Mouse (Mus musculus) midbrain, embryonic 14.5 days (tissue): ENCODE measurements around the gene Podxl2. TPM values are rescaled to one million over a fixed set of nuclear protein-coding genes. Genes with fewer than 3 reads are reported as not detected.

Source experiments
- ATAC-seq: fragments of 200-750 bp; cut with Nextera tagmentation; 2 replicates; pipeline ENCODE4 v1.8.0; 2017; ENCODE audit warnings: moderate number of reproducible peaks, moderate library complexity; ENCODE audit not compliant: low FRiP score, low TSS enrichment
- DNase-seq: peaks from one replicate; pipeline ENCODE4 v3.0.0-alpha.2; 2015
- H3K27ac ChIP-seq: fragments of 300-500 bp; sonication (generic); replicated peaks from 2 replicates; pipeline ENCODE4 v1.5.1; 2014; ENCODE audit warnings: mild to moderate bottlenecking, low read depth, low read length, moderate library complexity
- H3K27me3 ChIP-seq: fragments of 300-500 bp; sonication (generic); 2 replicates; pipeline ENCODE4 v1.6.1; 2014; ENCODE audit warnings: low read length, control low read depth, mixed read lengths; ENCODE audit not compliant: control insufficient read depth, insufficient read depth
- H3K36me3 ChIP-seq: fragments of 300-500 bp; sonication (generic); 2 replicates; pipeline ENCODE4 v1.6.1; 2014; ENCODE audit warnings: low read length, control low read depth; ENCODE audit not compliant: control insufficient read depth, insufficient read depth
- H3K4me1 ChIP-seq: fragments of 300-500 bp; sonication (generic); 2 replicates; pipeline ENCODE4 v1.6.1; 2014; ENCODE audit warnings: mild to moderate bottlenecking, antibody characterized with exemption, low read length, control low read depth; ENCODE audit not compliant: control insufficient read depth, insufficient read depth
- H3K4me2 ChIP-seq: fragments of 300-500 bp; sonication (generic); 2 replicates; pipeline ENCODE4 v1.6.1; 2014; ENCODE audit warnings: mild to moderate bottlenecking, low read length, moderate library complexity
- H3K4me3 ChIP-seq: fragments of 300-500 bp; sonication (generic); replicated peaks from 2 replicates; pipeline ENCODE4 v1.5.1; 2014; ENCODE audit warnings: low read depth, low read length
- H3K9ac ChIP-seq: fragments of 300-500 bp; sonication (generic); replicated peaks from 2 replicates; pipeline ENCODE4 v1.6.1; 2014; ENCODE audit warnings: mild to moderate bottlenecking, low read length, moderate library complexity
- H3K9me3 ChIP-seq: fragments of 300-500 bp; sonication (generic); 2 replicates; pipeline ENCODE4 v1.6.1; 2016; ENCODE audit warnings: low read length, control low read depth, mixed read lengths; ENCODE audit not compliant: control insufficient read depth
- WGBS: fragments of 180-500 bp; shearing (Covaris S2); extraction: QIAGEN DNeasy Blood & Tissue Kit; methylation state at CpG from one replicate; pipeline ENCODE4 v1.1.7; 2014; 5-methylcytosine and 5-hydroxymethylcytosine counted together
- polyA plus RNA-seq: library from polyadenylated mRNA; unstranded; fragments of >200 nt; fragmentation: Nextera tagmentation; extraction: Ambion mirVana; gene quantifications from 2 replicates; pipeline ENCODE4 v1.2.1, GENCODE M21; 2014

The Podxl2 gene
- polyA plus RNA-seq, 1 experiment from 2014 or later = 525 TPM

DNA sequence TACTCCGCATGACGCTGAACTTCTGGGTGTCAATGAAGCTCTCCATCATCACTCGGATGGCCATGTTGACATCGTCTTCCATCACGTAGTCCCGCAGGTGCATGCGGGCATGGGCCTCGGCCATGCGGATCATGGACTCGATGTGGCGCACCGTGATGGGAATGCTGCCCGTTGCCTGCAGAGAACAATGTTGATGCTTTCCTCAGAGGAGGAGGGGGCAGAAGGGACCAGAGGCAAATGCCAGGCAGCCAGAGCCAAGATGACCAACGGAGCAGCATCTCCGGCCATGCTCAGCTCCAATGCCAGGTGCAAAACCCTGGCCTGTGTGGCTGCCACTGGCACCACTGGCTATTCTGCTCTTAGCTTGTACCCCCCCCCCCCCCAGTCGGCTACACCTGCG lies 9.8 kb upstream of the Podxl2 start:
- ATAC-seq = no peak
- no peak for DNase-seq
- H3K27ac ChIP-seq = no peak overlapping the region
- no peak overlapping the region for H3K4me3 ChIP-seq
- whole genome bisulfite sequencing = 97% methylated on average over 17 of the region's 17 CpGs
- H3K27me3 ChIP-seq = no peaks in the 10 kb centered on the region
- H3K9ac ChIP-seq = no peak overlapping the region
- no peak overlapping the region for H3K4me2 ChIP-seq
- peaks cover 42% of the 10 kb centered on the region for H3K36me3 ChIP-seq
- no peaks in the 10 kb centered on the region for H3K9me3 ChIP-seq
- no peaks in the 10 kb centered on the region for H3K4me1 ChIP-seq

DNA sequence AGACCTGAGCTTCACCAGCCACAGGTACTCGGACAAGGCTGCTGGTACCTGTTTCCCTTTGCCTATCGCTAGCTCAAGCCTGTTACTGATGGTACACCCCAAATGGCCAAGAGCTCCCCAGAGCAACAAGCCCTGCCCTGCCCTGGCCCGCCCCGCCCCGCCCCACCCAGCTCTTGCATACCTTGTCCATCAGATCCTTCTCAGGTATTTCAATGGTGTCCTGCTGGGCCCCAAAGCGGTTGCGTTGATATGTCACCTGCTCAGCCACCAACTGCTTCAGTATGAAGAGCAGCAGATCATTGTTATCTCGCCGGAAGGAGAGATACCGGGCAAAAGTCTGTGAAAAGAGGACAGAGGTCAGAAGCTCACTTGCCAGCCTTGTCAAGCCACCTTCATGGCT lies 9.4 kb upstream of the Podxl2 start:
- no peak overlapping the region for H3K4me2 ChIP-seq
- no peaks in the 10 kb centered on the region for H3K27me3 ChIP-seq
- no peak overlapping the region for H3K9ac ChIP-seq
- WGBS = 95% methylated on average over 10 of the region's 10 CpGs
- no peak overlapping the region for H3K4me3 ChIP-seq
- ATAC-seq (no peak), DNase-seq (no peak)
- peaks cover 37% of the 10 kb centered on the region for H3K36me3 ChIP-seq
- no peaks in the 10 kb centered on the region for H3K4me1 ChIP-seq
- no peak overlapping the region for H3K27ac ChIP-seq
- no peaks in the 10 kb centered on the region for H3K9me3 ChIP-seq

DNA sequence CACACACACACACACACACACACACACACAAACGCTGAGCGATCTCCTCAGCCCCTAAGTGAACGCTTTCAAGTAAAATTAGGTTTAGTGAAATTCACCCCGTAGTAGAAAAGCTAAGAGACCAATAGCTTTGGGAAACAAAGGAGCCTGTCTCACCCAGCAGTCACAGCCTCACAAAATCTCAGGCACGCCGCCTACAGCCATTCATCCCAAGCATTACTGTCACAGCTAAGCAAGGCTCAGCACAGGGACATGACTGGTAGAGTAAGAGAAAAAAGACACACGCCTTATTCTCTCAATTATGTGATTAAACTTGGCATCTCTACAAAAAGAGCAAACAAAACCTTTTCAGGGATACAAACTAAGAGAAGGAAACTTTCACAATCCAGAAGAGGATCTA lies 6.5 kb upstream of the Podxl2 start:
- Histone ChIP-seq H3K9me3 (no peaks in the 10 kb centered on the region), H3K36me3 (peaks cover 16% of the 10 kb centered on the region), H3K4me1 (no peaks in the 10 kb centered on the region), H3K27me3 (no peaks in the 10 kb centered on the region), H3K9ac (no peak overlapping the region), H3K4me3 (no peak overlapping the region), H3K27ac (peak overlapping the region; percentile 49), H3K4me2 (no peak overlapping the region)
- ATAC-seq (no peak), DNase-seq (no peak)
- 22% methylated on average over 7 of the region's 7 CpGs for WGBS

DNA sequence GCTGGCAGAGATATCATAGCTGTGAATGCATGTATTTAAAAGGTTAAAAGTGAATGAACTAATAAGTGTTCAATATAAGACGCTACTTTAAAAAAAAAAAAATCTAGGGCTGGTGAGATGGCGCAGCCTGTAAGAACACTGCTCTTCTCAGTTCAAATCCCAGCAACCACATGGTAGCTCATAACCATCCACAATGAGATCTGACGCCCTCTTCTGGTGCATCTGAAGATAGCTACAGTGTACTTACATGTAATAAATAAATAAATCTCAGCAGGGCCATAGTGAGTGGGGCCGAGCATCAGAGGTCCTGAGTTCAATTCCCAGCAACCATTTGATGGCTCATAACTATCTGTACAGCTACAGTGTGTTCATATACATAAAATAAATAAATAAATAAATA lies 4.6 kb upstream of the Podxl2 start:
- DNase-seq (no peak), ATAC-seq (no peak)
- 0 out of 2 replicates have a peak, but pooled peaks cover 2% of the 10 kb centered on the region for H3K4me1 ChIP-seq
- H3K36me3 ChIP-seq = peaks cover 10% of the 10 kb centered on the region
- H3K27me3 ChIP-seq = no peaks in the 10 kb centered on the region
- no peak overlapping the region for H3K27ac ChIP-seq
- no peak overlapping the region for H3K9ac ChIP-seq
- H3K9me3 ChIP-seq = no peaks in the 10 kb centered on the region
- H3K4me3 ChIP-seq = no peak overlapping the region
- WGBS = 69% methylated on average over 4 of the region's 4 CpGs
- H3K4me2 ChIP-seq = no peak overlapping the region

DNA sequence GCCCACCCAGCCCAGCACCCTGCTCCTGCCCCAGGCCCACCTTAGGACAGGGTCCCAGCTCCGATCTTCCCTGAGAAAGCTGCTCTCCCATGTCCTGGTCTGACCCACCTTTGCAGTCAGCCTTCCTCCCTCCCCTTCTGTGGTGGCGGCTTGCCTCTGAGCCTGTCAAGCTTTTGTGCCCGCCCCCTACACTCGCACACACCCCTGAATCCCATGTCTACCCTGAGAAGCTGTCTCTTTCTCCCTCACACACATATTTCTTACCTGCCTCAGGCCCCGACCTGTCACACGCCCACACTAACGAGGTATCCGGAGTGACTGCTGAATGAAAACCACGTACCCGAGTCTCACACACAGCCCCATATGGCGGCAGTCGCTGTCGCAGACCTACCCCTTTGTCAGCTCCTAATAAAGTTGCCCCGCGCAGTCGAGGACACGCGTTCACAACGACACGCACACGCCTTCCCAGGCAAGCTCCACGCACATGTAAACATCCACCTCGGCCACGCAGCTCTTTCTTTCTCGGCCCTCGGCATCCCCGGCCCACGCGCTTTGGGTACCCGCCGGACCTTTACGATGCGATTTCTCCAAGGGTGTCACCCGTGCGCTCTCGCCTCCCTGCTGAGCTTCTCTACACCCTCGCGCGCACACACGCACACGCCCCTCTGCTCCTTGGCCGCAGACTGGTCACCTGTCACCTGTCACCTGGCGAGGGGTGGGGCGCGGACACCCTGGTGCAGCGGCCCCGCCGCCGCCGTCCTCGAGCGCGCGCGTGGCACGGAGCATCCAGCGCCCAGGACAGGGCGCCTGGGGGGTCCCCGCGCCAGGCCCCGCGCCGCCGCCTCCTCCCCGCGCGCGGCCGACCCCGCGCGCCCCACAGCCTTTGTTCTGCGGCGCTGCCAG lies 628 bp downstream of the Podxl2 start:
- WGBS = 1% methylated on average over 71 of the region's 74 CpGs
- H3K9me3 ChIP-seq = no peaks in the 10 kb centered on the region
- no peaks in the 10 kb centered on the region for H3K36me3 ChIP-seq
- H3K9ac ChIP-seq = peak overlapping the region; percentile 97
- no peaks in the 10 kb centered on the region for H3K27me3 ChIP-seq
- peak overlapping the region; percentile 82 for H3K4me3 ChIP-seq
- H3K4me1 ChIP-seq = peaks cover 36% of the 10 kb centered on the region
- peak overlapping the region; percentile 95 for H3K27ac ChIP-seq
- H3K4me2 ChIP-seq = peak overlapping the region; percentile 93
- ATAC-seq (peak; percentile 64), DNase-seq (peak; percentile 75)

DNA sequence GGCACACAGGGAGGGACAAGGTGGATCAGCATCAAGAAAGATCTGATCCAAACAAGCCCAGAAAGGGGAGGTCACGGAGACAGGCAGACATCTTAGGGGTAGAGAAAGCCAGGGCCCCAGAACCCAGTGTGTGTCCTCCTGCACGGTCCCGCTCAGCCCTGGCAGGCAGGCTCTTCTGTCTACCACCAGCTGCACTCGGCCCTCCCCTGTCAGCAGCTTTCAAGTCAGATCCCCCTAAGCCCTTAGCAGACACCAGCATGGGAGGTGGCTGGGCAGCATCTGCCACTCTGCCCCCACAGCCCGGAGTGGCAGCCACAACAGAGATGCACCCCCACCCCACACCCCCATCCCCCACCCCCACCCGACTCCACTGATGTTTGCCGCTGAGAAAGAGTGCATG lies 2.0 kb downstream of the Podxl2 start:
- no peaks in the 10 kb centered on the region for H3K27me3 ChIP-seq
- DNase-seq (peak; percentile 62), ATAC-seq (peak; percentile 54)
- H3K4me1 ChIP-seq = peaks cover 36% of the 10 kb centered on the region
- H3K4me3 ChIP-seq = peak overlapping the region; percentile 82
- H3K9ac ChIP-seq = peak overlapping the region; percentile 97
- H3K9me3 ChIP-seq = no peaks in the 10 kb centered on the region
- peak overlapping the region; percentile 93 for H3K4me2 ChIP-seq
- WGBS = 7% methylated on average over 7 of the region's 7 CpGs
- no peaks in the 10 kb centered on the region; the same call in 1 of the 2 replicates for H3K36me3 ChIP-seq
- H3K27ac ChIP-seq = peak overlapping the region; percentile 95

DNA sequence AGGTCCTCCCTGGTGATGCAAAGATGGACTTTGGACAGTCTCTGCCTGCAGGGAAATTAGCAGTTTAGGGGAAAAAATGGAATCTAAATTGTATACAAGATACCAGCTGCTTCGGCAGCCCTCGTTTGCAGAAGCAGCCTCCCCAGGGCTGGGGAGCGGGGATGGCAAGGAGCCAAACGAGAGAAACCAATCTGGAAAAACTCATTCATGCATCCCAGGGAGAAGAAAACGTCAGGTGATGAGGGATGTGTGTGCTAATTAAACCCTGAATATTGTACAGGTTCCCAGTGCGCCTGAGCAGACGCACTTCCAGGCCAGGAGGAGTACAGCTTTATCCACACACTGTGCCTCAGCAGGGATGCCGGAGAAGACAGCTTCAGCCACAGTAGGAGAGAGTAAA lies 3.3 kb downstream of the Podxl2 start:
- Histone ChIP-seq H3K27me3 (no peaks in the 10 kb centered on the region), H3K27ac (peak overlapping the region; percentile 95; the same call in 1 of the 2 replicates), H3K9ac (no peak overlapping the region), H3K4me2 (peak overlapping the region; percentile 93), H3K9me3 (no peaks in the 10 kb centered on the region), H3K36me3 (peaks cover 8% of the 10 kb centered on the region), H3K4me3 (peak overlapping the region; percentile 19; the same call in 1 of the 2 replicates), H3K4me1 (peaks cover 36% of the 10 kb centered on the region)
- ATAC-seq = no peak; the same call in 1 of the 2 replicates
- peak; percentile 81 for DNase-seq
- WGBS = 25% methylated on average over 8 of the region's 8 CpGs

DNA sequence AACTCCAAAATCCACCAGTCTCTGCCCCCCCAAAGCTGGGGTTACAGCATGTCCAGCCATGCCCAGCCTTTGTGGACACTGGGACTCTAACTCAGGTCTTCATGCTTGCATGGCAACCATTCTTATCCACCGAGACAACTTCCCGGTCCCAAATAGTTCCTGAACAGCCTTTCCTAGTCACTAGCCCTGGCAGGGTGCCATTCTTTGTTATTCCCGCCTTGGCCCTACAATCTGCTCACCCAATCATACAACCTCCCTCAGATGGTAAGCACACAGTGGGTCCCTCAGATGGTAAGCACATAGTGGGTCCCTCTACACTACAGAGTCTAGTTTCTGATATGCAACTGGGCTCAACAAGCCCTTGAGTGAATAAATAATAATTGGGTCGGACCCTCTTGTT lies 4.2 kb downstream of the Podxl2 start:
- Histone ChIP-seq H3K4me3 (no peak overlapping the region), H3K27ac (no peak overlapping the region), H3K27me3 (no peaks in the 10 kb centered on the region), H3K36me3 (peaks cover 11% of the 10 kb centered on the region), H3K4me2 (no peak overlapping the region), H3K9ac (no peak overlapping the region), H3K9me3 (no peaks in the 10 kb centered on the region), H3K4me1 (peaks cover 36% of the 10 kb centered on the region)
- WGBS = 43% methylated on average over 4 of the region's 4 CpGs
- ATAC-seq (no peak), DNase-seq (no peak)

DNA sequence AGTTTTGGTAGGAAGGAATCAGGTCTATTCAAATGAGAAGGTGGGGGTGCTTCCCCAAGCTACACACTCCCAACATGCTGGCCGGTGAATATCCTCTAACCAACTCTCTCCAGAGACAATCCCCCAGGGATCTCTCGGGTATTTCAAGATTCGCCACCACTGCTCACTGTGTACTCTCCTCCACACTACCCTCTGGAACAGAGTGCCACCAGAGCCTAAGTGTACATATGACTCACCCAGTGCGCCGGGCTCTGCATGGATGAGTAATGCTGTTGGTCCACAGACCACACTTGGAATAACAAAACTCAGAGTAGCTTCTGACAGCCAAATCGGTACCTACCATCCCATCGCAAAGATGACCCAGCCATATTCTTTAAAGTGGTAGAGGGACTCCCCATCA lies 5.4 kb downstream of the Podxl2 start:
- no peaks in the 10 kb centered on the region for H3K9me3 ChIP-seq
- no peak overlapping the region for H3K9ac ChIP-seq
- no peak overlapping the region for H3K4me3 ChIP-seq
- no peak overlapping the region for H3K27ac ChIP-seq
- H3K4me1 ChIP-seq = peaks cover 34% of the 10 kb centered on the region
- H3K27me3 ChIP-seq = no peaks in the 10 kb centered on the region
- DNase-seq (no peak), ATAC-seq (no peak)
- H3K4me2 ChIP-seq = no peak overlapping the region
- WGBS = 80% methylated on average over 7 of the region's 7 CpGs
- peaks cover 20% of the 10 kb centered on the region for H3K36me3 ChIP-seq
